Mouse (Mus musculus): ENCODE data around the gene Twnk. TPM values are rescaled to one million over a fixed set of nuclear protein-coding genes. Genes with fewer than 3 reads are reported as not detected.
A peak's percentile ranks its signal among the peaks of the same experiment; 100 is the strongest.

Twnk gene
- total RNA-seq, 1 experiment from 2014 or later = 27.5 TPM

DNA sequence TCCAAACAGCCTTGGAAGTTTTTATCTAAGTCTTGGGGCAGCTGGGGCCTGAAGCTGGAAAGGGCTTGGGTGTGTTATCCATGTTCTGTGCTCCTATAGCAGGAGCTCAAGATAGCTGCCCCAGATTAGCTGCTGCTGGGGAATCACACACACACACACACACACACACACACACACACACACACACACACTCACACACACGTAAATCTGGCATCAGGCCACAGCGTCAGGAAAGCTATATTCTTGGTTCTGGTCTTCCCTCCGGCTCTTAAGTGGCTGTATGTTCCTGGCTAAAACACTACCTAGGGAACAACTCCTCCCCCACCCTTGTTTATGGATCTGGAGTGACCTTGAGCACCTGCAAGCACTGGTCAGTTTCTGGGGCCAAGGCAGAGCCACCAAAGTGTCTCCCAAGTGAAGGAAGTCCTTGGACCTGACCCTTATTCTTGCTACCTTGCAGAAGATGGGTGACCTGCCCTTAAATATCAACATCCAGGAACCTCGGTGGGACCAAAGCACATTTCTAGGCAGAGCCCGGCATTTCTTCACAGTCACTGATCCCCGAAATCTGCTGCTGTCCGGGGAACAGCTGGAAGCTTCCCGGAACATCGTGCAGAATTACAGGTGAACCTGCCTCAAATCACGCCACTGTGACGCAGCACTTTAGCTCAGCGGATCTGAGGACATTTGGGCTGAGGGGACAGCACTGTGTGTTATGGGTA, 43.3 kb downstream of the Twnk start:
- no peak for DNase-seq

DNA sequence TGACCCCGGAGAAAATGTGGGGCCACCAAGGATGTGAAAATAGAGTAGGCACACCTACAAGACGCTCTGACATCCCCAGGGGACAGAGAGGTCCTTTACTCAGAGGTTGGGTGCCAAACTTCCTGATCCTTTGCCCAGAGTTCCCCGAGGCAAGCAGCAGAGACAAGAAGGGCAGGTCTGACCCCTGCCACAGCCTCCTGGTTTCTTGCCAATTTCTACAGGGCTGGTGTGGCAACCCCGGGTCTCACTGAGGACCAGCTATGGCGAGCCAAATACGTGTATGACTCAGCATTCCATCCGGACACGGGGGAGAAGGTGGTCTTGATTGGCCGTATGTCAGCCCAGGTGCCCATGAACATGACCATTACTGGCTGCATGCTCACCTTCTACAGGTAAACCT, 44.1 kb downstream of the Twnk start:
- no peak for DNase-seq

DNA sequence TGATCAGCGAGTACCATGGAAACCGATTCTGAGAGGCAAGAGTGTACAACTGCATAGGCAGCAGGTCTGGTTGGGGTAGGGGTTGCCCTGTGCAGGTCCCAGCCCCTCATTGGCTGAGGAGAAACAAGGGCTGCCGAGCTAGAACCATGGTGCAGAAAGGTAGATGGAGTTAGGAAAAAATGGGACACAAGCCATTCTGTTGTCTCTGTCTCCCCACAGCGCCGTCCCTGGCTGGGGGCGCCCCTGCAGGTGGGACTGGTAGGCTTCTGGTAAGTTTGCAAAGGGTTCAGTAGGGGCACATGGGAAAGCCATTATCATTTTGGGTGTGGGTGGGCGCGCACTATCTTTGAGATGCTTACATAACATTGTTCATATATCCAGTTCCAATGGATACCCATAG, 48.0 kb downstream of the Twnk start:
- no peak for DNase-seq

DNA sequence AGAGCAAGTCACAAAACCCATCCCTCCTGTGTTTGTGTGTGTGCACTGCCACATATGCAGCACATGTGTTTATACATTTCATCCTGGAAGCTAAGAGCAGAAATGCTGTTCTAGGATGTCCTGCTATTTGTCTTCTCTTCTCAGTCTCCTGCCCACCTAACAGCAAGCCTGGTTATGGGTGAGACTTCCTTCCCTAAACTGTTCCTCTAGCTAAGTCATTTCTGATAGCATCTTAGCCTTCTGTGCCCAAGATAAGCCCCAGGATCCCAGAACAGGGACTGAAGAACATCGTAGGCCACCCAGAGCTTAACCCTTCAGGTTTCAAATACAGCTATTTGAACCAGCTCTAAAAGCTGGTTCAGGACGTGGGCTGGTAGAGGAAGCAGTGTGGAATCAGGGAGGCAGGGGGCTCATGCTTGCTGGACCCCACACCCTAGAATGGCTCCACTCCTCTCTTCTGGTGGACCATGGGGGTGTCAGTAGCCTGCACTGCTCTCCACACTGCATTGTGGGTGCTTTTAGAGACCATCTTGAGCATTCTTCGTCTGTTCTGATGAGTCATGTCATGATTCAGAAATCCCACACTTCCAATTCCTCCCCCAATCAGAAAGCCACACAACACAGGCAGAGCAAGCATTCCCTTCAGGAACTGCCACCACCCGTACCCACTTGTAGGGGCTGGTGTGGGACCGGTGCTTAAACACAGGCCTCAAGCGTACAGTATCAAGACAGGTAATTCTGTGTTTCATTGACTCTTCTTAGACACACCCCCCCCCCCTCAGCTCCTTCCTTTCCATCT, 49.6 kb downstream of the Twnk start:
- no peak for DNase-seq

DNA sequence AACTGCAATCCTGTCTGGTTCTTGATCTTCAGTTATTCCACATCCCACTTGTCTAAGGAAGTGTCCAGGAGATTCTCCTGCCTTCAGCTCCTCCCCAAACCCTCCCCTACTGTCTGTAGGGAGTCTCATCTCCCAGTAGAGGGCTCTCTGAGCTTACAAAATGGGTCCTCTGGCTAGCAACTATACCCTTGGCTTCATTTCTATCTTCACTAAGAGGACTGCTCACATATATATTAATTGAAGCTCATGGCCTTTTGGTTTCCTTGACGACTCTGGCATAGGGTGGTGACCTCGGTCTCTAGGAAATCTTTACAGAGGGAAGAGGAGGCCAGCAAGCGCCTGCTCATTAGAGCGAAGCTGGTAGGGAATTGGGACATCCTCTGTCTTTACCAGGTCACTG, 50.9 kb downstream of the Twnk start:
- DNase-seq = peak; percentile 68

DNA sequence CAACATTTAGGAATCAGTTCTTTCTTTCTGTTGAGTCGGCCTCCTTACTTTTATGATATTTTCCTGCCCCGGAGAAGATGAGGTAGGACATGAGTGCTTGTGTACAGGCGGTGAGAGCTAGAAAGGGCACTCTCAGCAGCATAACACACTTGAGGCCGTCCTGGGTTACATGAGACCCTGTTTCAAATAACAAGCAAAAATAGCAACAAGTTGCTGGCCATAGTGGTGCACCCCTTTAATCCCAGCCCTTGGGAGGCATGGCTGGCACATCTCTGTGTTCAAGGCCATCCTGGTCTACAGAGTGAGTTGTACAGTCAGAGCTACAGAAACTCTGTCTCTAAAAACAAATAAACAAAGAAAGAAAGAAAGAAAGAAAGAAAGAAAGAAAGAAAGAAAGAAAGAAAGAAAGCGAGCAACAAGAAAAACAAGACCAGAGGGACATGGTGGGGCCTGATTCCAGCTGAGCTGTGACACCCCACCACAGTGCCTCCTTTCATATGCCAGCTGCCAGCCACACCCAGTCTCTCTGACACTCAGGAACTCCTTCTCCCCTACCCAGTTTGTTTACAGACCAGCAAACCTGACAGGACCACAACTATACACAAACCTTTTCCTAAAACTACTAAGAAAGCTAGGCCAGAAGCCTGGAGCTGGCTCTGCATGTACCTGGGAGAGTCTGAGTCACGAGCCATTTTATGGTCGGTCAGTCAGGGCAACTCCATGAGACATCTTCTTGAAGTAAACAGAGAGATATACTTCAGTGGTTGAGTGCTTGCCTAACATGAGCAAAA, 51.6 kb downstream of the Twnk start:
- DNase-seq = no peak

DNA sequence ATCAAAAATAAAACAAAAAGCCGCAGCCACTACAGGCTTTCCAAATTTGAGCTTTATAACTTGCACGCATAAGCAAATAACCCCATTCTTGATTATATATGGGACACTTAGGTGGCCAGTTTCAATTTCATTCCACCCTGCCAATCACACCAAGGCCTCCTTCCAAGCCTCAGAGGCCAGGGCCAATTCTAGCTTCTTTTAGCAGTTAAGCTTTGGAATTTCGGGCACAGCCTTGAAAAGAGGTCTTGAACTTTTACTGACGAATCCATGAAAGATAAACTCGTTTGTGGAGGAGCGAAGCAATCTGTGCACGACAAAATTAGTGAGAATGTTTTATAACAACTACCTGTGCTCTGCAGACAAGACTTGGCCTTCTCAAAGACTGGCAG, 52.3 kb downstream of the Twnk start:
- peak; percentile 68 for DNase-seq

DNA sequence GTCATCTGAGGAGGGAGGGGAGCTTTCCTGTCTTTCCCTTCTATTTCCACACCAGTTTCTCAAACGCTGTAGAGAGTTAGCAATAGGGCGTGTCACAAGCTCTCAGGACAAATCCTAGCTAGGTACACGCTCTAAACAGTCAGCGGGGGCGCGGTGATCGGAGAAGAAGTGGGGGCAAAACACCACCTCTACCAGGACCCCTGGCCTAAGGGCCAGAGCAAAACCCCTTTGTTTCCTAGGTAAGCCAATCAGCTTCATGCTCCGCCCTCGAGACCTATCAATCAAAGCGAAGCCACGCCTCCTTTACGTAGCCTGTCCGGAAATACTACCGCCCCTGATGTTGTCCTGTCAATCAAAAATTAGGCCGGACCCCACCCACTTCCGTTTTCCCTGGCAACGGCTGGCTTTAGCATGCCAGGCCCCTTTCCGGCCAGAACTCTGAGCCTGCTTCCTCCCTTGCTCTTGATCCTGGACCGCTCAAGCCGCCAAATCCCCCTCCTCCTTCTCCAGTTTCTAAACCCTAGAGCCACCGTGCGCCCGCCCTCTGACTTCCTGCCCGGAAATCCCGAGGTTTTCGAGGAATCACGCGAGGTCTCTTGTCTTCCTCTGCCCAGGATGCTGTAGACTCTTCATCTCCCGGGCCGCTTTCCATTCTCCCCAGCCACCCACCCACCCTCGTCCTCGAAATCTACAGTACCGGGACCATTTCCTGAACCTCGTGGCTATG, 52.8 kb downstream of the Twnk start:
- DNase-seq = peak; percentile 94

DNA sequence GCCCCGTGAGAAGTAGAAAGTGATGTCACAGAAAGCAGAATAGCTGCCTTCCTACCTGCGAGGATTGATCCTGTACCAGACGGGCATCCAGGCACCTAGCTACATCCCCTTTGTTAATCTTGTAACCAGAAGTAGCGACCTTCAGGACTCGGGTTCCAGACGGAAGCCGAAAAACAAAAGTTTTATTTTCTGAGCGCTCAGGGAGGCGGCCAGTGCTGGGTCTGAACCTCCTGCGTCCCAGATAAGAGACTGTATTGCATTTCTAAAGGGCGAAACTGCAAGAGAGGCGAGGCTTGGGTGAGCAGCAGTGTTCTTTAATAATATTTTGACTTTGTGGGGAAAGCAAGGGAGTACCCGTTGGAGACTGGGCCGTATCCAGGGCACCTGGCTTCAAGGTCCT, 53.4 kb downstream of the Twnk start:
- no peak for DNase-seq

Other genes starting within 250 kb of the Twnk start
- not detected in 2 replicates for gene Pax2, start 249.6 kb upstream of the Twnk start, total RNA-seq (2021)
- gene Slf2, start 74.5 kb upstream of the Twnk start, total RNA-seq (2021) = 24.2 and 28.2 TPM in 2 replicates
- 8.4 and 29.7 TPM in 2 replicates for gene Sema4g, start 16.6 kb upstream of the Twnk start, total RNA-seq (2021)
- gene Mrpl43, start 779 bp downstream of the Twnk start, total RNA-seq (2021) = 45.6 and 50.0 TPM in 2 replicates
- 70.4 and 77.4 TPM in 2 replicates for gene Lzts2, start 8.8 kb downstream of the Twnk start, total RNA-seq (2021)
- not detected in 2 replicates for gene Pdzd7, start 40.1 kb downstream of the Twnk start, total RNA-seq (2021)
- 51.7 and 58.1 TPM in 2 replicates for gene Sfxn3, start 41.8 kb downstream of the Twnk start, total RNA-seq (2021)
- gene Kazald1, start 69.6 kb downstream of the Twnk start, total RNA-seq (2021) = 5.7 and 6.3 TPM in 2 replicates
- gene Tlx1, start 145.0 kb downstream of the Twnk start, total RNA-seq (2021) = 0.44 TPM in 1 of 2 replicates, not detected in the other
- gene Lbx1, start 230.1 kb downstream of the Twnk start, total RNA-seq (2021) = not detected in 2 replicates